Mouse (Mus musculus) embryo, embryonic 11 days (tissue): ENCODE results near the gene Gnb3.
"Not testable (repeated sequence)": the region's sequence is repeated elsewhere in the genome, so short reads cannot be mapped to it uniquely, and the experiment has no call there.

ENCODE experiments used
- DNase-seq: peaks from one replicate; pipeline ENCODE4 v3.0.0-alpha.2; 2015

The Gnb3 gene

GRCm38 (mm10) chr6:124856916-124857839 lies 17.1 kb upstream of the Gnb3 start, which contains the start of gene P3h3:
Gene P3h3 (minus strand): TSS chr6:124857752.
- peak; percentile 92 for DNase-seq

GRCm38 (mm10) chr6:124856321-124856720 lies 16.2 kb upstream of the Gnb3 start:
- DNase-seq = peak; percentile 86

- no peak for DNase-seq
Measured at GRCm38 (mm10) chr6:124854647-124855046, 14.6 kb upstream of the Gnb3 start.

- no peak for DNase-seq
Measured at GRCm38 (mm10) chr6:124850535-124850934, 10.5 kb upstream of the Gnb3 start.

GRCm38 (mm10) chr6:124847305-124847704 lies 7.2 kb upstream of the Gnb3 start:
- peak; percentile 93 for DNase-seq

GRCm38 (mm10) chr6:124839805-124840204 lies 270 bp downstream of the Gnb3 start:
- peak; percentile 23 for DNase-seq

- no peak for DNase-seq
Measured at GRCm38 (mm10) chr6:124836411-124836810, 3.7 kb downstream of the Gnb3 start.

GRCm38 (mm10) chr6:124835531-124835930 lies 4.5 kb downstream of the Gnb3 start:
- peak; percentile 24 for DNase-seq

- DNase-seq = no peak
Measured at GRCm38 (mm10) chr6:124834512-124835081, 5.5 kb downstream of the Gnb3 start.

GRCm38 (mm10) chr6:124831649-124832048 lies 8.4 kb downstream of the Gnb3 start:
- no peak for DNase-seq

GRCm38 (mm10) chr6:124831199-124831598 lies 8.9 kb downstream of the Gnb3 start:
- DNase-seq = not testable (repeated sequence)

GRCm38 (mm10) chr6:124829799-124830700 lies 10.0 kb downstream of the Gnb3 start:
- DNase-seq = peak; percentile 96

GRCm38 (mm10) chr6:124828868-124829798 lies 10.9 kb downstream of the Gnb3 start, which contains the start of the genes Usp5 and Cdca3:
Gene Usp5 (minus strand): TSS chr6:124829484.
Gene Cdca3 (plus strand): TSS chr6:124829547.
- DNase-seq = peak; percentile 100

- DNase-seq = peak; percentile 58
Measured at GRCm38 (mm10) chr6:124828101-124828592, 11.9 kb downstream of the Gnb3 start.

- DNase-seq = no peak
Measured at GRCm38 (mm10) chr6:124822049-124822448, 18.0 kb downstream of the Gnb3 start.

GRCm38 (mm10) chr6:124820891-124821290 lies 19.2 kb downstream of the Gnb3 start:
- no peak for DNase-seq

- no peak for DNase-seq
Measured at GRCm38 (mm10) chr6:124817971-124818370, 22.1 kb downstream of the Gnb3 start.

- DNase-seq = no peak
Measured at GRCm38 (mm10) chr6:124817563-124817962, 22.5 kb downstream of the Gnb3 start.

GRCm38 (mm10) chr6:124817125-124817524 lies 22.9 kb downstream of the Gnb3 start:
- DNase-seq = no peak

GRCm38 (mm10) chr6:124816611-124817010 lies 23.5 kb downstream of the Gnb3 start:
- no peak for DNase-seq
